Comparison of ENCODE assay signal across 12 mouse cellular contexts in the genomic region with DNA sequence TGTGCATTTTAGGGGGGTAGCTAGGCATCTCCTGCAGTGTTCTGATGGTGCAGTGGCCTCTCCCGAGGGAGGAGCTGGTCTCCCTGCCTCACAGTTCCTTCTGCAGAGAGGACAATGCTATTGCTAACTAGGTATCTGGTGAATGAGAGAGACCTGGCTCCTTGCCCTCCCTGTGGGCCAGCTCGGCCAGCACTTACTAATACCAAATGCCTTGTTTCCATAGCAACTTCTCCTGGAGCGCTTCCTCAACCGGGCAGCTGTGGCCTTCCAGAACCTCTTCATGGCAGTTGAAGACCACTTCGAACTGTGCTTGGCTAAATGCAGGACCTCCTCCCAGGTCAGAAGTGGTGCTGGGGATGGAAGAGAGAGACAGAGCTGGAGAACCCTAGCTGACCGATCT. TPM values are rescaled to one million over a fixed set of nuclear protein-coding genes. Genes with fewer than 3 reads are reported as not detected.
DNase-seq lines count a peak whose midpoint lies in the region; ATAC-seq and TF ChIP-seq lines count a peak whose summit lies in the region.
"Had no signal": no experiment of that assay in that cellular context is flagged by ENCODE, and none has a peak within 500 bp of the region (broad histone marks: within the 10 kb centered on the region; RNA-seq: fewer than 3 reads in every experiment).

No protein-coding gene starts in this region.

- no peak overlapping the region for H3K27ac ChIP-seq in heart, embryonic 10.5 days
- H3K27ac ChIP-seq in cerebellum, adult 2 months (ENCODE audit: insufficient read depth, low read length): no peak overlapping the region
- H3K27ac ChIP-seq in lung, postnatal 0 days (ENCODE audit: low read length): no peak overlapping the region; the same call in 1 of the 2 replicates

- no peak for TF ChIP-seq POLR2A in cerebellum, adult 2 months (IDR thresholded peaks at IDR 0.05; ENCODE audit: borderline replicate concordance, insufficient read depth, low read length)

- no peaks in the 10 kb centered on the region for H3K27me3 ChIP-seq in heart, embryonic 10.5 days (ENCODE audit: insufficient read depth, poor library complexity, severe bottlenecking)
- H3K27me3 ChIP-seq in megakaryocyte, embryonic 14.5 days (replicated peaks): peaks cover 9% of the 10 kb centered on the region
- no peaks in the 10 kb centered on the region for H3K27me3 ChIP-seq in cerebellum, adult 2 months (ENCODE audit: control insufficient read depth, insufficient read depth, low read length)
- H3K27me3 ChIP-seq in lung, postnatal 0 days (replicated peaks; ENCODE audit: insufficient read depth, low read length): no peaks in the 10 kb centered on the region
- H3K27me3 ChIP-seq: CH12.LX had no signal

- 76% methylated on average over 6 of the region's 6 CpGs for WGBS in heart, embryonic 10.5 days
- WGBS in cerebellum, adult 2 months: 23% methylated on average over 6 of the region's 6 CpGs
- WGBS in lung, postnatal 0 days: 25% methylated on average over 6 of the region's 6 CpGs

- no peak overlapping the region for H3K9ac ChIP-seq in lung, postnatal 0 days (replicated peaks; ENCODE audit: low read depth)

- TF ChIP-seq CTCF in cerebellum, adult 2 months (IDR thresholded peaks at IDR 0.05; ENCODE audit: borderline replicate concordance, insufficient read depth, low read depth, low read length): no peak
- TF ChIP-seq CTCF in lung, postnatal 0 days (IDR thresholded peaks at IDR 0.05): no peak

- intact Hi-C loops in heart, postnatal 10 days (cut with DNase I): no loop called here

- peaks cover 81% of the 10 kb centered on the region for H3K36me3 ChIP-seq in heart, embryonic 10.5 days
- peaks cover 41% of the 10 kb centered on the region for H3K36me3 ChIP-seq in megakaryocyte, embryonic 14.5 days (replicated peaks; ENCODE audit: low read length)
- peaks cover 13% of the 10 kb centered on the region; the same call in 1 of the 2 replicates for H3K36me3 ChIP-seq in lung, postnatal 0 days (ENCODE audit: insufficient read depth, low read length)

- peaks cover 3% of the 10 kb centered on the region for H3K4me1 ChIP-seq in heart, embryonic 10.5 days
- H3K4me1 ChIP-seq in megakaryocyte, embryonic 14.5 days: peaks cover 33% of the 10 kb centered on the region
- H3K4me1 ChIP-seq in cerebellum, adult 2 months (ENCODE audit: control insufficient read depth, insufficient read depth, low read length): peaks cover 19% of the 10 kb centered on the region
- H3K4me1 ChIP-seq in lung, postnatal 0 days (ENCODE audit: insufficient read depth, low read depth, low read length): peaks cover 9% of the 10 kb centered on the region; the same call in 1 of the 2 replicates

- peak; percentile 34 to 51 for DNase-seq in heart, postnatal 10 days
- no peak for DNase-seq in heart, embryonic 10.5 days (ENCODE audit: low spot score)
- DNase-seq in cerebellum, adult 2 months: peak; percentile 65 to 72
- peak; percentile 52 for DNase-seq in lung, postnatal 0 days (ENCODE audit: low spot score)
- DNase-seq in adrenal gland, postnatal 25 days: no peak
- no peak for DNase-seq in gastrocnemius, adult 8-10 months (ENCODE audit: low spot score in 2 of 2)
- DNase-seq: kidney, postnatal 4 days; retina, postnatal 1 day had no signal

- no peaks in the 10 kb centered on the region for H3K9me3 ChIP-seq in heart, embryonic 10.5 days
- H3K9me3 ChIP-seq in megakaryocyte, embryonic 14.5 days: no peaks in the 10 kb centered on the region
- H3K9me3 ChIP-seq in lung, postnatal 0 days (ENCODE audit: low read length): no peaks in the 10 kb centered on the region

- no peak overlapping the region for H3K4me3 ChIP-seq in heart, embryonic 10.5 days
- H3K4me3 ChIP-seq in megakaryocyte, embryonic 14.5 days (replicated peaks): peak overlapping the region; percentile 16
- H3K4me3 ChIP-seq in cerebellum, adult 2 months (replicated peaks; ENCODE audit: insufficient read depth, low read depth, low read length): no peak overlapping the region
- H3K4me3 ChIP-seq in lung, postnatal 0 days (ENCODE audit: low read depth, low read length): no peak overlapping the region

- ATAC-seq in megakaryocyte, adult 5-6 weeks (ENCODE audit: poor library complexity, severe bottlenecking): no peak
- peak; percentile 29; the same call in 1 of the 2 replicates for ATAC-seq in lung, postnatal 0 days
- ATAC-seq: activated CD4-positive, CD25-positive, alpha-beta regulatory T cell, adult 4 months had no signal

- no peak overlapping the region for H3K4me2 ChIP-seq in lung, postnatal 0 days (replicated peaks; ENCODE audit: low read depth, low read length)

- no peak for TF ChIP-seq EP300 in lung, postnatal 0 days (IDR thresholded peaks at IDR 0.05)

RNA-seq across cellular contexts. Expression of gene 2410131K14Rik, which starts 14.1 kb away (rescaled TPM):
- 1 to 10 TPM; 7.1 to 7.8 TPM for total RNA-seq in heart, postnatal 10 days (2021)
- 7.5 and 9.3 TPM in 2 replicates for polyA plus RNA-seq in heart, embryonic 10.5 days (2016; fragmentation: Nextera tagmentation; extraction: Ambion mirVana)
- polyA plus RNA-seq in megakaryocyte, embryonic 14.5 days (2012; ENCODE audit: insufficient read depth, low replicate concordance): 0.28 and 0.82 TPM in 2 replicates
- total RNA-seq in megakaryocyte, adult 5-6 weeks (2015): 1.8 and 1.9 TPM in 2 replicates
- total RNA-seq in megakaryocyte, adult 5-6 weeks (2017): 4.3 TPM in 2 replicates
- polyA plus RNA-seq in cerebellum, adult 2 months (2012; rRNA removed): 23.6 and 24.7 TPM in 2 replicates
- 4.5 and 4.9 TPM in 2 replicates for polyA plus RNA-seq in lung, postnatal 0 days (2015; fragmentation: Nextera tagmentation; extraction: Ambion mirVana)
- total RNA-seq in adrenal gland, postnatal 25 days (2021): 6.6 and 6.8 TPM in 2 replicates
- total RNA-seq in gastrocnemius, adult 8-10 months (2022): 1 to 10 TPM; 3.6 to 5.9 (median 4.9) TPM

RNA-seq across cellular contexts. Expression of gene Rnft2, which starts 14.2 kb away (rescaled TPM):
- total RNA-seq in heart, postnatal 10 days (2021): 1 to 10 TPM; 1.6 to 2.5 TPM
- polyA plus RNA-seq in heart, embryonic 10.5 days (2016; fragmentation: Nextera tagmentation; extraction: Ambion mirVana): 2.3 and 3.7 TPM in 2 replicates
- 1.1 TPM in 1 of 2 replicates, not detected in the other for polyA plus RNA-seq in megakaryocyte, embryonic 14.5 days (2012; ENCODE audit: insufficient read depth, low replicate concordance)
- 0.11 and 0.50 TPM in 2 replicates for total RNA-seq in megakaryocyte, adult 5-6 weeks (2015)
- 1.5 TPM in 1 of 2 replicates, not detected in the other for total RNA-seq in megakaryocyte, adult 5-6 weeks (2017)
- polyA plus RNA-seq in cerebellum, adult 2 months (2012; rRNA removed): 53.8 and 63.7 TPM in 2 replicates
- 0.14 and 0.23 TPM in 2 replicates for polyA plus RNA-seq in lung, postnatal 0 days (2015; fragmentation: Nextera tagmentation; extraction: Ambion mirVana)
- 3.7 and 4.9 TPM in 2 replicates for total RNA-seq in adrenal gland, postnatal 25 days (2021)
- total RNA-seq in gastrocnemius, adult 8-10 months (2022): 1 to 10 TPM in 2 of 4 experiments, under 1 TPM in 2; 0.65 to 1.6 (median 1.0) TPM

Comparison
In these comparisons a context has a peak if more than half of its experiments do, and no peak if none do; other contexts are left out.
1. DNase-seq: peak in heart, postnatal 10 days (2 of 2), cerebellum, adult 2 months (2 of 2) and lung, postnatal 0 days (single experiment); none in heart, embryonic 10.5 days (single experiment), adrenal gland, postnatal 25 days (single experiment) and gastrocnemius, adult 8-10 months (0 of 2).